ENCODE assay signal across 15 mouse cellular contexts in genomic region chr10:99126954-99127353, GRCm38 (mm10). TPM values are rescaled to one million over a fixed set of nuclear protein-coding genes. Genes with fewer than 3 reads are reported as not detected.
DNase-seq lines count a peak whose midpoint lies in the region; ATAC-seq lines count a peak whose summit lies in the region.
"Had no signal": no experiment of that assay in that cellular context is flagged by ENCODE, and none has a peak within 500 bp of the region (broad histone marks: within the 10 kb centered on the region; RNA-seq: fewer than 3 reads in every experiment).

No protein-coding gene starts in this region.

- no peak for ATAC-seq in forebrain, embryonic 11.5 days (replicated peaks; ENCODE audit: low FRiP score)
- ATAC-seq: forebrain, embryonic 16.5 days had no signal

- peak overlapping the region; percentile 36; the same call in 1 of the 2 replicates for H3K27ac ChIP-seq in limb, embryonic 10.5 days
- no peak overlapping the region for H3K27ac ChIP-seq in forebrain, embryonic 11.5 days (ENCODE audit: low read depth, low read length)

- H3K27me3 ChIP-seq in limb, embryonic 10.5 days (ENCODE audit: low read depth, poor library complexity, severe bottlenecking) = no peaks in the 10 kb centered on the region
- no peaks in the 10 kb centered on the region for H3K27me3 ChIP-seq in forebrain, embryonic 11.5 days (ENCODE audit: control insufficient read depth, insufficient read depth, low read length)

- H3K4me3 ChIP-seq in limb, embryonic 10.5 days = no peak overlapping the region
- H3K4me3 ChIP-seq in forebrain, embryonic 11.5 days (ENCODE audit: low read depth, low read length) = no peak overlapping the region

- peaks cover 17% of the 10 kb centered on the region; the same call in 1 of the 2 replicates for H3K4me1 ChIP-seq in limb, embryonic 10.5 days
- H3K4me1 ChIP-seq in forebrain, embryonic 11.5 days (replicated peaks; ENCODE audit: control insufficient read depth, insufficient read depth, low read length) = no peaks in the 10 kb centered on the region

- H3K9me3 ChIP-seq in limb, embryonic 10.5 days (replicated peaks) = no peaks in the 10 kb centered on the region
- H3K9me3 ChIP-seq in forebrain, embryonic 11.5 days (ENCODE audit: control insufficient read depth, low read length) = no peaks in the 10 kb centered on the region
- H3K9me3 ChIP-seq: G1E had no signal

- H3K36me3 ChIP-seq in limb, embryonic 10.5 days = peaks cover 57% of the 10 kb centered on the region
- H3K36me3 ChIP-seq in forebrain, embryonic 11.5 days (ENCODE audit: control insufficient read depth, insufficient read depth, low read length) = no peaks in the 10 kb centered on the region; the same call in 1 of the 2 replicates

- H3K9ac ChIP-seq in forebrain, embryonic 11.5 days (ENCODE audit: low read length) = no peak overlapping the region

- peak; percentile 72 to 77 for DNase-seq in spleen, adult 18-20 months
- no peak for DNase-seq in spleen, adult 12 weeks (ENCODE audit: low spot score)
- DNase-seq in limb, embryonic 10.5 days (ENCODE audit: low spot score) = no peak
- DNase-seq in spleen, postnatal 14 days (ENCODE audit: low spot score in 2 of 2) = peak; percentile 31 to 60
- DNase-seq in left cerebral cortex, postnatal 36 days (ENCODE audit: low spot score in 2 of 2) = no peak
- no peak for DNase-seq in forebrain, embryonic 11.5 days (ENCODE audit: low spot score)
- DNase-seq in layer of hippocampus, adult 11-12 months (ENCODE audit: low spot score) = no peak
- no peak for DNase-seq in gastrocnemius, postnatal 4 days (ENCODE audit: low spot score in 2 of 2)
- DNase-seq: kidney, adult 9 months had no signal

- WGBS in limb, embryonic 10.5 days = 89% methylated on average over 14 of the region's 14 CpGs
- 89% methylated on average over 14 of the region's 14 CpGs for WGBS in forebrain, embryonic 11.5 days

- no peak overlapping the region for H3K4me2 ChIP-seq in forebrain, embryonic 11.5 days (ENCODE audit: low read depth, low read length, severe bottlenecking)
- H3K4me2 ChIP-seq: heart, embryonic 11.5 days; midbrain, embryonic 11.5 days had no signal

- intact Hi-C loops in left cerebral cortex, postnatal 36 days (cut with DNase I) = no loop called here

RNA-seq across cellular contexts. Expression of gene Phxr2, which starts 0.8 kb away (rescaled TPM):
- 0.20 TPM in 1 of 2 replicates, not detected in the other for polyA plus RNA-seq in limb, embryonic 10.5 days (2016; fragmentation: Nextera tagmentation; extraction: Ambion mirVana)
- not detected for total RNA-seq in left cerebral cortex, postnatal 36 days (2021)
- not detected in 2 replicates for polyA plus RNA-seq in forebrain, embryonic 11.5 days (2014; fragmentation: Nextera tagmentation; extraction: Ambion mirVana)
- total RNA-seq in gastrocnemius, postnatal 4 days (2021) = not detected
- total RNA-seq: G1E; left cerebral cortex, postnatal 10 days had no signal
- polyA plus RNA-seq: embryonic facial prominence, embryonic 11.5 days; G1E; heart, embryonic 11.5 days; midbrain, embryonic 11.5 days had no signal

RNA-seq across cellular contexts. Expression of gene Galnt4, which starts 19.0 kb away (rescaled TPM):
- 5.7 and 6.0 TPM in 2 replicates for polyA plus RNA-seq in limb, embryonic 10.5 days (2016; fragmentation: Nextera tagmentation; extraction: Ambion mirVana)
- total RNA-seq in left cerebral cortex, postnatal 36 days (2021) = 1 to 10 TPM; 2.7 to 3.3 TPM
- 4.7 and 5.6 TPM in 2 replicates for polyA plus RNA-seq in forebrain, embryonic 11.5 days (2014; fragmentation: Nextera tagmentation; extraction: Ambion mirVana)
- 1 to 10 TPM; 9.1 TPM for total RNA-seq in gastrocnemius, postnatal 4 days (2021)

RNA-seq across cellular contexts. Expression of gene Poc1b, which starts 20.1 kb away (rescaled TPM):
- 39.2 and 39.9 TPM in 2 replicates for polyA plus RNA-seq in limb, embryonic 10.5 days (2016; fragmentation: Nextera tagmentation; extraction: Ambion mirVana)
- total RNA-seq in left cerebral cortex, postnatal 36 days (2021) = 1 to 10 TPM; 6.0 to 8.3 TPM
- 42.7 and 43.7 TPM in 2 replicates for polyA plus RNA-seq in forebrain, embryonic 11.5 days (2014; fragmentation: Nextera tagmentation; extraction: Ambion mirVana)
- total RNA-seq in gastrocnemius, postnatal 4 days (2021) = 10 to 100 TPM in 1 of 2 experiments, 1 to 10 TPM in 1; 8.1 to 10.4 TPM

Comparison
In these comparisons a context has a peak if more than half of its experiments do, and no peak if none do; other contexts are left out.
1. DNase-seq: peak in spleen, adult 18-20 months (2 of 2) and spleen, postnatal 14 days (2 of 2); none in spleen, adult 12 weeks (single experiment), limb, embryonic 10.5 days (single experiment), left cerebral cortex, postnatal 36 days (0 of 2), forebrain, embryonic 11.5 days (single experiment), layer of hippocampus, adult 11-12 months (single experiment) and gastrocnemius, postnatal 4 days (0 of 2).